Mouse (Mus musculus) thymus, adult 2 months (tissue): Measurements from ENCODE around the gene Edn2. TPM values are rescaled to one million over a fixed set of nuclear protein-coding genes. Genes with fewer than 3 reads are reported as not detected.

Source experiments
- DNase-seq: peaks from one replicate; pipeline ENCODE4 v3.0.0; 2021
- H3K27ac ChIP-seq: fragments of 200-500 bp; 2 replicates; pipeline ENCODE4 v1.5.1; 2012; ENCODE audit warnings: low read length, control low read depth; ENCODE audit not compliant: control insufficient read depth, insufficient read depth
- H3K27me3 ChIP-seq: fragments of 200-500 bp; 2 replicates; pipeline ENCODE4 v1.6.1; 2012; ENCODE audit warnings: mild to moderate bottlenecking, low read length, moderate library complexity, mixed read lengths; ENCODE audit not compliant: control insufficient read depth, insufficient read depth
- H3K36me3 ChIP-seq: fragments of 200-500 bp; 2 replicates; pipeline ENCODE4 v1.6.1; 2012; ENCODE audit warnings: mild to moderate bottlenecking, low read length, moderate library complexity; ENCODE audit not compliant: control insufficient read depth, insufficient read depth
- H3K4me1 ChIP-seq: fragments of 200-500 bp; replicated peaks from 2 replicates; pipeline ENCODE4 v1.6.1; 2012; ENCODE audit warnings: low read length; ENCODE audit not compliant: control insufficient read depth, insufficient read depth
- H3K4me3 ChIP-seq: fragments of 200-500 bp; 2 replicates; pipeline ENCODE4 v1.5.1; 2012; ENCODE audit warnings: mild to moderate bottlenecking, low read length, control low read depth, moderate library complexity; ENCODE audit not compliant: control insufficient read depth, insufficient read depth
- CTCF ChIP-seq: fragments of 200-500 bp; IDR thresholded peaks from 2 replicates; pipeline ENCODE4 v1.5.1; 2012; ENCODE audit warnings: mild to moderate bottlenecking, control low read depth, low read length, moderate library complexity, borderline replicate concordance; ENCODE audit not compliant: control insufficient read depth, poor library complexity, insufficient read depth; ENCODE audit errors: extremely low read depth
- POLR2A ChIP-seq: fragments of 200-500 bp; IDR thresholded peaks from 2 replicates; pipeline ENCODE4 v1.6.1; 2012; ENCODE audit warnings: mild to moderate bottlenecking, low read length, control low read depth, moderate library complexity; ENCODE audit not compliant: control insufficient read depth, poor library complexity, insufficient read depth; ENCODE audit errors: extremely low read depth
- WGBS: fragments of 180-500 bp; shearing (Covaris S2); methylation state at CpG from one replicate; pipeline ENCODE4 v1.1.7; 2018; 5-methylcytosine and 5-hydroxymethylcytosine counted together
- polyA plus RNA-seq: library from polyadenylated mRNA; depleted of rRNA; stranded (reverse); fragments of >200 nt; gene quantifications from 2 replicates; pipeline ENCODE4 v1.2.3, GENCODE M21; 2012

The Edn2 gene
- polyA plus RNA-seq, 1 experiment = 1.2 TPM

DNA sequence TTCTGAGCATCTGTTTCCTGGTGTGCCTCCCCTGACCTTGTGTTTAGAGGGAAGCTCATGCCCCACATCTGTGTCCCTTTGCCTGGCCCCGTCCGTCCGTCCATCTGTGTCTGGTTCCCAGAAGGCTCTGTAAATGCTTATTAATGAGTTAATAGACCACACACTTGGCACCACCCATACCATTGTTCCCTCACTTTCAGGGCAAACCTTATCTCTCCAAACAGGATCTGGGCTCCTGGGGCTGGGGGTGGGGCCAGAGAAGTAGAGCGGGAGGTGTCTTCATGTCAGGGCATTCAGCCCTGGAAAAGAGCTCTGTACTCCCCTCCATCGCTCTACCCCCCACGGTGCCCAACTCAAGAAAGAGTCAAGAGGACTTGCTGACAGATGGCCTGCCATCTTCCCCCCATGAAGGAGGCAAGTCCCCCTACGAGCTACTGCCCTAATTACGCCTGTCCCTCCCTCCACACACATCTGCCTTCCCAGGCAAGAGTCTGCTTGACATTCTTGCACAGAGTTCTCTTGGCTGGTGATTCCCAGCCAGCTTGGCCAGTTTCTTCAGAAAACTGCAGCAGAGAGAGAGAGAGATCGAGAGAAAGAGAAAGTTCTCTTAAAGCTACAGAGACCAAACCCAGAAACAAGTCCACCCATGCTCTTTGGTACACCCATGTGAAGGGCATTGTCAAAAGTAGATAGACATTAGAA is 38.3 kb downstream of the Edn2 start:
- Histone ChIP-seq H3K36me3 (no peaks in the 10 kb centered on the region), H3K27me3 (no peaks in the 10 kb centered on the region), H3K27ac (no peak overlapping the region), H3K4me1 (no peaks in the 10 kb centered on the region), H3K4me3 (no peak overlapping the region)
- WGBS = 70% methylated on average over 9 of the region's 9 CpGs
- TF ChIP-seq CTCF = no peak
- TF ChIP-seq POLR2A = no peak
- no peak for DNase-seq

DNA sequence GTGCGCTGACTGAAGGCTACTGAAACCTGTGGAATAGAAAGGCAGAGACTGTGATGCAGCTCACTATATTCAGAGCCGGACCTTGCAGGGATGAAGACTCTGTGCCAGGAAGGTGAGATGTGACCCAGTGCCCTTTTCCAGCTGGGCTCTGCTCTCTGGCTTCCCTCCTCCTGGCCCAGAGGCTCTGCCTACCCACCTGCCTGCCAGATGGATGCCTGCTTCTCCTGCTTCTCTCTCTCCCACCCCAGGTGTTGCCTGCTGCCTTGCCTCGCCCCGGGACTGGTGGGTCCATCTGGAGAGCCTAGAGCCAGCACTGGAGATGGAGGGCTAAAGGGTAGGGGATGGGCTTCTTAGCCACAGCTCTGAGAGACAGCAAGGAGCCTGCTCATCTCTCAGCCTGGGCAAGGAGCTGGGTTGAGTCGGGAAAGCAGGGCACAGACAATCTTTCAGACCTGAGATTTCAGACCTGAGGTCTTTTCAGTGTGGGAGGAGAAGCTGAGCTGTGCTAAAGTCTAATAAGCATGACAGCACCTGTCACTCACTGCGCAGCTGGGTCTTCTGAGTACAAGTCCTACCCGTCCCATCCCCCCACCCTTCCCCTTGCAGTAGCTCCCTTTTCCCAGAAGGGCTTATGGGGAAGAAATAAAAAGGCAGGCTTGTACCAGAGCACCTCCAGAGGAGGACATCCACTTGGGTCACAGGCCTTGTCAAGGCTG is 39.7 kb downstream of the Edn2 start:
- H3K27me3 ChIP-seq = no peaks in the 10 kb centered on the region
- no peaks in the 10 kb centered on the region for H3K4me1 ChIP-seq
- DNase-seq = no peak
- H3K36me3 ChIP-seq = no peaks in the 10 kb centered on the region
- H3K4me3 ChIP-seq = no peak overlapping the region
- H3K27ac ChIP-seq = no peak overlapping the region
- TF ChIP-seq POLR2A (no peak), CTCF (no peak)
- WGBS = 93% methylated on average over 7 of the region's 7 CpGs

DNA sequence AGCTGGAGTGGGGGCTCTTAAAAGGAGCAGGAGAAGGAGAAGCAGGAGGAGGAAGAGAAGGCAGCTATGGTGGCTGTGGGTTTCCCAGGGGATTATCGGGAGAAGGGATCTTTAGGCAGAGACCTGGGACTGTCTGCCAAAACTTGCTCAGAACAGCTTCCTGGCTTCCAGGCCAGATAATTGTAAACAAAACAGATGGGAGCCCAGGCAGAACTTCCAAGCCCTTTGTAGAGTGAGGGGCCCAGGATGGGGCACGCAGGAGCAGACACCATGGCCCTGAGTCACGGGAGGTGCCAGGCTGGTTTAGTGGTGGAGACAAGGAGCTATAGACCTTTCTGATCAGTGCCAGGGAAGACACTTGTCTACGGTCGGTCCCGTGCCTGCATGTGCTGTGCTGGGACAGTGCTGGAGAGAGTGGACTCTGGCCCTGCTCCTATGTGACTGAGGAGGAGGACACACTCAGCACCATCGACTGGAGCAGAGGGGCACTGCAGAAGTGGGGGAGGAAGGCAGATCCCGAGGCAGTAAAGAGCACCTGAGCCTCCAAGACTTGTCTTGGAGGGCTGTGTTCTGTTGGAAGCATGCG is 43.4 kb downstream of the Edn2 start:
- Histone ChIP-seq H3K4me3 (no peak overlapping the region), H3K27ac (no peak overlapping the region), H3K36me3 (no peaks in the 10 kb centered on the region), H3K27me3 (no peaks in the 10 kb centered on the region), H3K4me1 (no peaks in the 10 kb centered on the region)
- 83% methylated on average over 9 of the region's 9 CpGs for WGBS
- no peak for DNase-seq
- TF ChIP-seq POLR2A (no peak), CTCF (no peak)

- no peak for TF ChIP-seq POLR2A
- no peak for TF ChIP-seq CTCF
- 90% methylated on average over 6 of the region's 6 CpGs for WGBS
- no peak overlapping the region for H3K4me3 ChIP-seq
- H3K27me3 ChIP-seq = no peaks in the 10 kb centered on the region
- no peaks in the 10 kb centered on the region for H3K36me3 ChIP-seq
- no peak for DNase-seq
- no peak overlapping the region for H3K27ac ChIP-seq
- no peaks in the 10 kb centered on the region for H3K4me1 ChIP-seq
Observed at GRCm38 (mm10) chr4:120206471-120206891, 45.5 kb downstream of the Edn2 start.

GRCm38 (mm10) chr4:120212080-120212479 is 51.1 kb downstream of the Edn2 start:
- Histone ChIP-seq H3K27ac (no peak overlapping the region), H3K4me1 (no peaks in the 10 kb centered on the region), H3K4me3 (no peak overlapping the region), H3K27me3 (no peaks in the 10 kb centered on the region), H3K36me3 (no peaks in the 10 kb centered on the region)
- WGBS = 89% methylated on average over 6 of the region's 6 CpGs
- no peak for TF ChIP-seq POLR2A
- no peak for TF ChIP-seq CTCF
- no peak for DNase-seq

DNA sequence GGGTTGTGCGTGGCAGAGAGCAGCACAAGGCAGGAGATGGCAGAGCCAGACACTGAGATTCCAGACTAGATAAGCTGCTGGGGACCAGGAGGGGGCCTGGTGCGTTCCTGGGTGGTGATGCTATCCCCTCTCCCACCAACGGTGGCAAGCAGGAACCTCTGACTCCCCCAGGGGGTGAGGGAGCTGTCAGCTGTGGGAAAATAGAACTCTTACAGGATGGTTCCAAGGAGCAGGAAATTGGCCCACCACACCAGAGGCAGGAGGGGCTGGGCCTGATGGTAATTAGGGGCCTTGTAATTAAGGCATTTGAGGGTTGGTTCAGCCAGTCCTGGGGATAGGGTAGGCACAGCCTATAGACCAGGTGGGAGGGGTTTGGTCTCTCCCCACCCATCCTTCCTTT is 51.8 kb downstream of the Edn2 start:
- Histone ChIP-seq H3K36me3 (no peaks in the 10 kb centered on the region), H3K27me3 (no peaks in the 10 kb centered on the region), H3K4me3 (no peak overlapping the region), H3K4me1 (no peaks in the 10 kb centered on the region), H3K27ac (no peak overlapping the region)
- 68% methylated on average over 3 of the region's 3 CpGs for WGBS
- no peak for DNase-seq
- TF ChIP-seq POLR2A (no peak), CTCF (no peak)
